Mouse (Mus musculus) liver, adult 2 months (tissue): ENCODE measurements at regions not wholly inside any gene's neighbourhood (a gene's known extent, or its start where the extent isn't known, plus 50 kb on each side); places are given as distances from the start of the nearest gene placed in this dataset.

Experiments
- DNase-seq: peaks from one replicate; pipeline ENCODE4 v3.0.0-alpha.2; 2011; ENCODE audit warnings: low read depth, low spot score; ENCODE audit errors: extremely low read depth
- H3K27ac ChIP-seq: fragments of 200-500 bp; replicated peaks from 2 replicates; pipeline ENCODE4 v1.5.1; 2012; ENCODE audit warnings: low read depth, mild to moderate bottlenecking, control low read depth, inconsistent platforms, low read length; ENCODE audit not compliant: insufficient read depth
- H3K27me3 ChIP-seq: fragments of 200-500 bp; 2 replicates; pipeline ENCODE4 v1.6.1; 2012; ENCODE audit warnings: mild to moderate bottlenecking, moderate library complexity, low read length, inconsistent platforms; ENCODE audit not compliant: control insufficient read depth, insufficient read depth
- H3K36me3 ChIP-seq: fragments of 200-500 bp; 2 replicates; pipeline ENCODE4 v1.6.1; 2012; ENCODE audit warnings: low read length, inconsistent platforms; ENCODE audit not compliant: control insufficient read depth, insufficient read depth
- H3K4me1 ChIP-seq: fragments of 200-500 bp; 2 replicates; pipeline ENCODE4 v1.6.1; 2011; ENCODE audit warnings: low read length; ENCODE audit not compliant: control insufficient read depth, insufficient read depth
- H3K4me3 ChIP-seq: fragments of 200-500 bp; 2 replicates; pipeline ENCODE4 v1.5.1; 2011; ENCODE audit warnings: low read depth, mild to moderate bottlenecking, control low read depth, low read length, moderate library complexity; ENCODE audit not compliant: insufficient read depth
- H3K79me2 ChIP-seq: fragments of 200-500 bp; 2 replicates; pipeline ENCODE4 v1.6.1; 2012; ENCODE audit warnings: inconsistent platforms, mild to moderate bottlenecking, low read length, moderate library complexity; ENCODE audit not compliant: control insufficient read depth, insufficient read depth
- H3K9ac ChIP-seq: fragments of 200-500 bp; 2 replicates; pipeline ENCODE4 v1.6.1; 2012; ENCODE audit warnings: low read depth, mild to moderate bottlenecking, control low read depth, inconsistent platforms, low read length
- CTCF ChIP-seq: fragments of 200-500 bp; IDR thresholded peaks from 2 replicates; pipeline ENCODE4 v1.5.1; 2011; ENCODE audit warnings: low read depth, low read length, control low read depth
- POLR2A ChIP-seq: fragments of 200-500 bp; IDR thresholded peaks from 2 replicates; pipeline ENCODE4 v1.6.1; 2011; ENCODE audit warnings: low read length, control low read depth; ENCODE audit not compliant: insufficient read depth; ENCODE audit errors: extremely low read depth
- WGBS: fragments of 180-500 bp; shearing (Covaris S2); methylation state at CpG from one replicate; pipeline ENCODE4 v1.1.7; 2018; 5-methylcytosine and 5-hydroxymethylcytosine counted together

GRCm38 (mm10) chr14:102902906-102903305 lies 79.5 kb downstream of the Kctd12 start:
- TF ChIP-seq POLR2A: no peak
- no peak for TF ChIP-seq CTCF
- no peak overlapping the region for H3K4me3 ChIP-seq
- no peak for DNase-seq
- no peaks in the 10 kb centered on the region for H3K27me3 ChIP-seq
- H3K79me2 ChIP-seq: no peaks in the 10 kb centered on the region
- H3K9ac ChIP-seq: no peak overlapping the region
- 0 out of 2 replicates have a peak overlapping the region, but pooled peaks have one; percentile 10 for H3K27ac ChIP-seq
- no peaks in the 10 kb centered on the region for H3K36me3 ChIP-seq
- H3K4me1 ChIP-seq: no peaks in the 10 kb centered on the region
- WGBS: 66% methylated on average over 12 of the region's 12 CpGs

DNA sequence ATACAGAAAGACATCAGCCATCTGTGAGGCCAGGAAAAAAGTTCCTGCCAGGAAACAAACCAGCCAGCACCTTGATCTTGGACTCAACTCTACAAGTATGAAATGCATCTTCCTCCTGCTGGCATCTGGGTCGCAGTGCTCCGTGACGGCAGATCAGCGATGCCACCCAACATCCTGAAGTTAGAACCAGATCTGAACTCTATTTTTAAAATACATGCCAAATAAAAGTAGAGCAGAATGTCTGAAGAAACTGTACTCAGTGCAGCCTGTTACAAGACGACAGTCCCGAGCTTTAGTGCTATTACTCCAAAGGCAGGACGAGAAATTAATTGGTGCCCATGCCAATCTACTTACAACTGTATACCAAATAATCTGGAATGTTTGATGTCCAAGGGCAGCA lies 80.2 kb downstream of the Kctd12 start:
- TF ChIP-seq CTCF (no peak), POLR2A (no peak)
- DNase-seq: no peak
- no peaks in the 10 kb centered on the region for H3K4me1 ChIP-seq
- no peaks in the 10 kb centered on the region for H3K79me2 ChIP-seq
- no peak overlapping the region for H3K27ac ChIP-seq
- no peaks in the 10 kb centered on the region for H3K27me3 ChIP-seq
- H3K36me3 ChIP-seq: no peaks in the 10 kb centered on the region
- 90% methylated on average over 7 of the region's 7 CpGs for WGBS
- no peak overlapping the region for H3K9ac ChIP-seq
- no peak overlapping the region for H3K4me3 ChIP-seq

DNA sequence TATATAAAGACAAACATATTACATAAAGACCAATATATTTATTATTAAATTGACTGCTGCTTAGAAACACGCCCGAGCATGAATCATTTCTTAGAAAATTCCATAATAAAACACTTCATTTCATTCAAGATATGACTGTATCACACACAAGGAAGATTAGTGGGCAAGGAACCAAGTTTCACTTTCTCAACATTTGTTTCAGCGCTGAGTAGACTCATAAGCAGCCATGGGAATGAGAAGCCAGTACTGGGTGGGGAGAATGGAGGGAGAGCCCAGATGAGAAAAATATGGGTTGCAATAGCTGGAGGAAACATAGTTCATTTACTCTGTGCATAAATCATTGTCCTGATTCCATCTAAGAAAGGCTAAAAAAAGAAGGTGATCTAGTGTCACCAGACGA lies 84.0 kb downstream of the Kctd12 start:
- Histone ChIP-seq H3K36me3 (no peaks in the 10 kb centered on the region), H3K4me1 (no peaks in the 10 kb centered on the region), H3K9ac (no peak overlapping the region), H3K4me3 (no peak overlapping the region), H3K79me2 (no peaks in the 10 kb centered on the region), H3K27ac (no peak overlapping the region), H3K27me3 (no peaks in the 10 kb centered on the region)
- no peak for TF ChIP-seq CTCF
- TF ChIP-seq POLR2A: no peak
- WGBS: 66% methylated on average over 4 of the region's 4 CpGs
- DNase-seq: peak; percentile 21

- H3K27ac ChIP-seq: no peak overlapping the region
- DNase-seq: no peak
- H3K79me2 ChIP-seq: no peaks in the 10 kb centered on the region
- H3K27me3 ChIP-seq: no peaks in the 10 kb centered on the region
- WGBS: 96% methylated on average over 1 of the region's 1 CpGs
- no peak for TF ChIP-seq POLR2A
- no peak for TF ChIP-seq CTCF
- no peak overlapping the region for H3K4me3 ChIP-seq
- no peaks in the 10 kb centered on the region for H3K4me1 ChIP-seq
- H3K9ac ChIP-seq: no peak overlapping the region
- H3K36me3 ChIP-seq: no peaks in the 10 kb centered on the region
Measured at GRCm38 (mm10) chr14:102897039-102897438, 85.4 kb downstream of the Kctd12 start.

GRCm38 (mm10) chr14:102896527-102896926 lies 85.9 kb downstream of the Kctd12 start:
- no peaks in the 10 kb centered on the region for H3K27me3 ChIP-seq
- H3K27ac ChIP-seq: no peak overlapping the region
- H3K9ac ChIP-seq: no peak overlapping the region
- H3K36me3 ChIP-seq: no peaks in the 10 kb centered on the region
- WGBS: 85% methylated on average over 3 of the region's 3 CpGs
- no peak overlapping the region for H3K4me3 ChIP-seq
- TF ChIP-seq POLR2A (no peak), CTCF (no peak)
- H3K79me2 ChIP-seq: no peaks in the 10 kb centered on the region
- DNase-seq: no peak
- no peaks in the 10 kb centered on the region for H3K4me1 ChIP-seq

- H3K36me3 ChIP-seq: no peaks in the 10 kb centered on the region
- no peaks in the 10 kb centered on the region for H3K4me1 ChIP-seq
- TF ChIP-seq POLR2A (no peak), CTCF (no peak)
- no peaks in the 10 kb centered on the region for H3K79me2 ChIP-seq
- DNase-seq: no peak
- no peak overlapping the region for H3K27ac ChIP-seq
- no peaks in the 10 kb centered on the region for H3K27me3 ChIP-seq
- H3K9ac ChIP-seq: no peak overlapping the region
- no peak overlapping the region for H3K4me3 ChIP-seq
- WGBS: 84% methylated on average over 7 of the region's 7 CpGs
Measured at GRCm38 (mm10) chr14:102893241-102893640, 89.2 kb downstream of the Kctd12 start.
